Mouse (Mus musculus) heart, postnatal 0 days (tissue): Measurements from ENCODE around the gene Engase.
A peak's percentile ranks its signal among the peaks of the same experiment; 100 is the strongest.

Experiments used
- CTCF ChIP-seq: IDR thresholded peaks from 2 replicates; pipeline ENCODE4 v1.5.1; 2016; ENCODE audit warnings: antibody characterized with exemption, control low read depth, low read depth
- EP300 ChIP-seq: IDR thresholded peaks from 2 replicates; pipeline ENCODE4 v1.6.1; 2016; ENCODE audit warnings: antibody characterized with exemption, low read depth

GRCm38 (mm10) chr11:118520251-118520650, 43.6 kb downstream of the Engase start:
- 0 out of 2 replicates have a peak, but pooled peaks have one; percentile 6 for TF ChIP-seq CTCF
- no peak for TF ChIP-seq EP300
